Mouse (Mus musculus): ENCODE results near the gene Pacrg. TPM values are rescaled to one million over a fixed set of nuclear protein-coding genes. Genes with fewer than 3 reads are reported as not detected.

Gene Pacrg
- 1 to 10 TPM in 1 of 2 experiments, under 1 TPM in 1; 0.67 to 1.1 TPM for total RNA-seq (2021)

- DNase-seq: peak; percentile 98
Measured at GRCm38 (mm10) chr17:10840148-10840707, at the start of gene Pacrg, which contains the start of gene Prkn. TSS of gene Pacrg (minus strand) at chr17:10840311. TSS of gene Prkn (plus strand) at chr17:10840384.

GRCm38 (mm10) chr17:10887924-10888323 is 47.8 kb upstream of the Pacrg start:
- DNase-seq: peak; percentile 8

- no peak for DNase-seq
Measured at GRCm38 (mm10) chr17:10882260-10882659, 42.1 kb upstream of the Pacrg start.

GRCm38 (mm10) chr17:10878986-10879385 is 38.9 kb upstream of the Pacrg start:
- DNase-seq: no peak

- DNase-seq: no peak
Measured at GRCm38 (mm10) chr17:10874208-10875187, 34.4 kb upstream of the Pacrg start.

GRCm38 (mm10) chr17:10854207-10854606 is 14.1 kb upstream of the Pacrg start:
- peak; percentile 12 for DNase-seq

GRCm38 (mm10) chr17:10840731-10841201 is 655 bp upstream of the Pacrg start:
- peak; percentile 62 for DNase-seq

- DNase-seq: no peak
Measured at GRCm38 (mm10) chr17:10818971-10819370, 21.1 kb downstream of the Pacrg start.

- DNase-seq: no peak
Measured at GRCm38 (mm10) chr17:10808571-10808970, 31.5 kb downstream of the Pacrg start.

- no peak for DNase-seq
Measured at GRCm38 (mm10) chr17:10807261-10807998, 32.7 kb downstream of the Pacrg start.

- DNase-seq: no peak
Measured at GRCm38 (mm10) chr17:10806692-10807091, 33.4 kb downstream of the Pacrg start.

GRCm38 (mm10) chr17:10791661-10792060 is 48.5 kb downstream of the Pacrg start:
- DNase-seq: no peak

- DNase-seq: no peak
Measured at GRCm38 (mm10) chr17:10784401-10784920, 55.6 kb downstream of the Pacrg start.

- no peak for DNase-seq
Measured at GRCm38 (mm10) chr17:10776503-10776902, 63.6 kb downstream of the Pacrg start.

GRCm38 (mm10) chr17:10774468-10774867 is 65.6 kb downstream of the Pacrg start:
- DNase-seq: no peak

- DNase-seq: no peak
Measured at GRCm38 (mm10) chr17:10772207-10772606, 67.9 kb downstream of the Pacrg start.

- DNase-seq: no peak
Measured at GRCm38 (mm10) chr17:10769873-10770272, 70.2 kb downstream of the Pacrg start.

GRCm38 (mm10) chr17:10766735-10767406 is 73.2 kb downstream of the Pacrg start:
- DNase-seq: no peak

GRCm38 (mm10) chr17:10764343-10764742 is 75.8 kb downstream of the Pacrg start:
- DNase-seq: no peak

- DNase-seq: no peak
Measured at GRCm38 (mm10) chr17:10757455-10757854, 82.7 kb downstream of the Pacrg start.

GRCm38 (mm10) chr17:10744709-10745461 is 95.2 kb downstream of the Pacrg start:
- DNase-seq: peak; percentile 65

All from heart, postnatal 4 days (tissue).